Mouse (Mus musculus): Measurements from ENCODE around the gene Lpgat1.

Lpgat1 gene

DNA sequence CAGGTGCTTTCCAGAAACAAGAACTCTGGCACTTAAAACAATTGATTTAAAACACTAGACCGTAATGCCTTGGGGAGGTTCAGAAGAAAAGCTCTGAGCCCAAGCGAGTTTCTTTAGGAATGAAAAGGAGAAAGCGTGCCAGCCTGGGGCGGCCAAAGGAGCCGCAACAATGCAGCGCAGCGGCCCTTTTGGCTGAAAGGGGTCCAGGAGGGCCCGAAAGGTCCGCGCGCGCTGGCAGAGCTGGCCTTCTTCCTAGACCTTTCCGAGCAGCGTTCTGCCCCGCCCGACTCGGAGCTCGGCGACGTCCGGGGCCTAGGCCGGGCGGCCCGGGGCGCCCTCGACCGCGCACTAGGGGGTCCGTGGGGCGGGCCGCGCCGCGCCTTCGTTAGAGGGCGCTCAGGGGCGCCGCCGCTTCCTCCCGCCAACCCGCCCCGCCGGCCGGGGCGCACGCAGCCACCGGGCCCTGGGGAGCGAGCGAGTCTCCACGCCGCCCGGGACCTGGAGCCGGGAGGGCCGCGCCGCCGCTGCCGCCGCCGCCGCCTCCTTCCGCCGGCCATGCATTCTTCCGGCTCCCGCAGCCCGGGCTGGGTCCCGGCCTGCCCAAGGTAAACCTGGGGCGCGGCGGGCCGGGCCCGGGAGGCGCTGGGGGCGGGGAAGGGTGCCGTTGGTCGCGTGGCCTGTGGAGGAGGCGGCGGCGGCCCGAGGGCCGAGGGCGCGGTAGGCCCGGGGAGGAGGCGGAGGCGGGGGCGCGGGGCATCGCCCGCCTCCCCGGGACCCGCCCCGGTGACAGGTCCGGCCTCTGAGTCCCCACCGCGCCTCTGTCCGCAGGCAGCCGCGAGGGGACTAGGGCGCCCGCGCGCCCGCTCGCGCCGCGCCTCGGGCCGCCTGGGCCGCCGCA lies at the start of gene Lpgat1:
TSS of gene Lpgat1 (plus strand) at position 234 of the 898 bp plus-strand sequence.
- peak; percentile 73 to 79 for DNase-seq

DNA sequence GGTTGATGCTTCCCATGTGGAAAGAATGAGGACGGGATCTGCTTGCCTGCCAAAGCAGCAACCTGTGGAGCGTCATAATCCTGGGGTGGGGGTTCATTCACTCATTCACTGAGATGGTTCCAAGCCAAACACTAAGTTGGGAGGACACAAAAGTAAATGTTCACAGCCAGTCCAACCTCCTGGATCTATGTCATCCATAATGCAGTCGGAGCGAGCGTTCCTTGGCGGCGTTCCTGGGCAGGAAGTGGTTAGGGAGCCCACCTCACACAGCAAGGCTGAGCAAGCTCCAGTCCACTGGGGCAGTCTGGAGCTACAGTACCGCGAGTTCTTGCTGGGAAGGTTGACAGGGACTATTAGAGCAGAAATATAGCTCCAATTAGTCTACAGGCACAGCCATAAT lies 49.6 kb upstream of the Lpgat1 start:
- DNase-seq: no peak

DNA sequence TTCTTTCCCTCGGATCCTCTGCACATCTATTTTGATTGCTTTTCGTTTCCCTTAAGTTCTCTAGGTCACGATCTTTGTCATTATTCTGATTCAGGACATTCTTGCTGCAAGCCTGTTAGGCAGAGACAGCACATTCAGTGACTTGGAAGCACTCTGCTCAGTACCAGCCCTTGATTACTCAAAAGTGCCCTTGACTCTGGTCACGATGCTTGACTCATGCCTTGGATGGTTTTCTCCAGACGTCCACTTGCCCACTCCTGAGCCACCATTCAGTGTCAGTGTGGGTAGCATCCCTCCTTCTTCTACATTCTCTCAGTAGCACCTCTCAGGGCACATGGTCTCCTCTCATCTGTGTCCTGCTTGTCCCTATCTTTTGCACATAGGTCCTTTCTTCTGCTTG lies 43.6 kb upstream of the Lpgat1 start:
- no peak for DNase-seq

DNA sequence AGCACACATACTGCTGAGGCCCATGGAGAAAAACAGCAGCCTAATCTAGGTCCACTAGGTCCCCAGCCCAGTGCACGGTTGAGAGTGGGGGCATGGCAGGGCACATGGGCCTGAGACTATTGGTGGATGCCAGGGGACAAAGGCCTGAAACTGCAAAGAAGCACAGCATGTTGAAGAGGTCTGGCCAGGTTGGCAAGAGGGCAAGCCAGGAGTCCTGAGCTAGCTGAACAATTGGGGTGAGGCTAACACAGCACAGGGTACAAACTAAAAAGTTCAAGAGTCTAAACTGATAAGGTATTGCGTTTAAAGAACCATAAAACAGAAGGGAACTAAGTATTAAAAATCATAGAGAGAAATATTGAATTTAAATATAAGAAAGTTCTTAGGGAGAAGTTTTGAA lies 36.0 kb upstream of the Lpgat1 start:
- DNase-seq: no peak

DNA sequence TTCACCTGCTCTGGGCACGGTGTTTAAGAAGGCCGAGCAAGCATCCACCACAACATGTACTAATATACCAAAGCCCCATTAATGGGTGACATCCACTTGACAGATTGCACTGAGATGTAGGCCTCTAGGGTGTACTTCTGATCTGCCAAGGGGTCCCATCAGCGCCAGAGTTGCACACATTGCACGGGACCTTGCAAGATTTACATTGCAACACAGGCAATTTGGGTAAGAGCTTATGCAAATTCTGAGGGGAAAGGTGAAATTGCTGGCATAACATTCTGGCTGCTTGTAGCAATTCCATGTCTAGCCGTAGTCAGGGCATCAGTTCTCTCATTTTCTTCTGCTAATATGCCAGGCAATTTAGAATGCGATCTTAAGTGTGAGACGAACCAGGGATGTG lies 30.1 kb upstream of the Lpgat1 start:
- DNase-seq: no peak

DNA sequence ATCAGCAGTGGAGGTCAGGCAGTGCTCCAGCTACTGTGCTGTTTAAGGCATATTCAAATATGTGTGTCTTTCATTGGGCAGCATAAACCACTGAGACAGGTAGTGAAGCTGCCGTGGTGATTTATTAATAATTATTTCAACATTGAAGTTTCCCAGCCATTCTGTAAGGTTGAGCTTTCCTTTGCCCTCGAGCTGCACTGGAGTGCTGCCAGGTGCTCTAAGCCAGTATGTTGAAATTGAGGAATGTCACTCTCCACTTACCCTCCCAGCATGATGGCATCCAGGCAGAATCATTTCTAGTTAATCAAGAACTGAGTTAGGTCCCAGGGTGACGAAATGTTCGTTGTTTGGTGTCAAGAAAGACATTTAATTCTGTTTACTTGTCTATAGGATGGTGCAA lies 24.4 kb upstream of the Lpgat1 start:
- DNase-seq: no peak

DNA sequence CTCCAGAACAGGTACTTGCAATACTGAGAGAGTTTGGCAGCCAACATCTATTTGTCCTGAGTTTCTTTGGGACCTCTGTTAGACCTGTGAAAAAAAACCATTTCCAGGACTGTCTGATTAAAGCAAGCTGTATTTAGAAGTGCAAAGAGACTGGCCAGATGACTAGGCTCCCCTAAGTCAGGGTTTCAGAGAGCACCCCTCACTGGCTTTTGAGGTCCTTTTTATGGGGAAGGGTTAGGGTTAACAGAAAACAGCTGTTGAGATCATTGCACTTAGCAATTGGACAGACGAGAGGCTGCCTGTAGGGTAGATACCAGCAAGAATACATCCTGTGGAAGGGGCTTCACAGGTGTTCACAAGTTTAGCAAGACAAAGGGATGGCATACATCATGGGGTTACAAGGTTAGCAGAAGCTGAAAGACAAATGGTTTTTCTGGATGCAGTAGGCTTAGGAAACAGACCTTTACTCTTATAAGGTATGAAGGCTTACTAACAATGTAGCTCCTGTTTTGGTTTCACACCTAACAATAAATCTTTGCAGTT lies 19.3 kb upstream of the Lpgat1 start:
- DNase-seq: no peak

DNA sequence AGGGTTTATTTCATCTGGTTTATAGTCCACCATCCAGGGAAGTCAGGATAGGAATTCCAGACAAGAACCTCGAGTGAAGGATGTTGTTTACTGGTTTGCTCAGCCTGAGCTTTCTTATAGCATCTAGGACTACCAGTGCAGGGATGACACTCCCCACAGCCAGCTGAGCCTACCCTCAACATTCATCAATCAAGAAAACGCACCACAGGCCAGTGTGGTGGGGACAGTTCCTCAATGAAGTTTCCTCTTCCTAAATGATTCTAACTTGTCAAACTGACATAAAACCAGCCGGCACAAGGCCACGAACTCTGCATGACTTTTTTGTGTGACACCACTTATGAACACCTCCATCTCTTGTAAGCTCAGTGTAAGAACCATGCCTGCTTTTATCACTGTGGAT lies 13.1 kb upstream of the Lpgat1 start:
- no peak for DNase-seq

DNA sequence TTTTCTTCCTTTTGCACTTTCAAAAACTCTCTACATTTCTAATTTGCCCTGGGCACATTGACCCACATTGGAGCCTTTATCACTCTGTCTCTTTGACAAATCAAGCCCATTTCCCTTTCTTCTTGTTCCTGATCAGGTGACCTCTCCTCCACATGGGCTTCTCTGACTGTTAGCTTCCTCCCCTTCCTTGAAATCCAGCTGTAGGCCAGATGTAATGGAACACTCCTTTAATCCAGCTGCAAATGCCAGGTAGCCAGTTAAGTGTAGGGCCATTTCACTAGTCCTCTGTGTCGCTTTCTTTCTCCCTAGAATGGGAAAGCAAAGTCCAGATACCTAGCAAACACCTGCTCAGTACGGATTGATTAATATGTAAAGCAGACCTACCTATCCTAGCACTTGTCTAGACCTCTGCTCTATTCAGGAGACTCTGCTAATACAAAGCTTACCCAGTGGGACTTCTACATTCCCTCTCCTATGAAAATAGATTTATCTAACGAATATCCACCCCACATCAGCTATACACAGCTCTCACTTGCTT lies 11.0 kb upstream of the Lpgat1 start:
- DNase-seq: no peak

DNA sequence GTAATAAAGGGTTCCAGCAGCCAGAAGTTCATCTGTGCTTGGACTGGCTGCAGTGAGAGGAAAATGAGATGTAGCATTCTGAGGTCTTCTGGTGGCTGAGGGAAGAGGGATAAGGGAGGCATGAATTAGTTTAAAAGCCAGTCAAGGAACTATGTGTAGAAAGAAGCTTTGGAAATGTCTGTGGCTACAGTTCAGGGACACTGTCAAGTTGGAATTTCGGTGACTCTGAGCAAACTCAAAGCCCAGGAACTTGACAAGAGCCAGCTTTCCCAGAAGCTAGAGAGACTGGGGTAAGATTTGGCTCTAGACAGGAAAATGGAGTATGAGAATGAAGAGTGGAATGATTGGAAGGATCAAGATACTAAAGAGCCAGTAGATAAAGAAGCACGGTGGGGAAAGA lies 7.8 kb upstream of the Lpgat1 start:
- no peak for DNase-seq

DNA sequence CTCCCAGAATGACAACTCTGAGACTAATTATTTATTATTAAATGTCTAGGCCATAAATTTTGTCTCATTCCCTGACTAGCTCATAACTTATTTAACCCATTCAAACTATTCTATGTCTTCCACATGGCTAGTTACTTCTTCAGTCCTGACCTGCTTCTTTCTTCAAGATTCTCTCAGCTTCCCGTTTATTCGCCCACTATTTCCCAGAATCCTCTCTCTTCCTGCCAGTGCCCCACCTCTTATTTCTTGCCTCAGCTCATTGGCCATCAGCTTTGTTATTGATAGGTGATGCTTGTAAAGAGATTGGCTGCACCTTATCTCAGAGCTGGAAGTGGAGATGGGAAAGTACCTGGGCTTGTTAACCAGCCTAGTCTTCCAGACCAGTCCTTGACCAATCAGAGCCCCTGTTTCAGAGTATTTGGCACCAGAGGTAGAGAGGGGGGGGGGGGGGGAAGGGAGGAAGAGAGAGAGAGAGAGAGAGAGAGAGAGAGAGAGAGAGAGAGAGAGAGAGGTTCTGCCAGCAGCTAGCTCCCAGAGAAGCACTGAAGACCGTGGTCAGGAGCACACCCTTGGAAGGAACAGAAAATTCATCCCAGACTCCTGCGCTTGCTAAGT lies 5.3 kb upstream of the Lpgat1 start:
- DNase-seq: no peak

DNA sequence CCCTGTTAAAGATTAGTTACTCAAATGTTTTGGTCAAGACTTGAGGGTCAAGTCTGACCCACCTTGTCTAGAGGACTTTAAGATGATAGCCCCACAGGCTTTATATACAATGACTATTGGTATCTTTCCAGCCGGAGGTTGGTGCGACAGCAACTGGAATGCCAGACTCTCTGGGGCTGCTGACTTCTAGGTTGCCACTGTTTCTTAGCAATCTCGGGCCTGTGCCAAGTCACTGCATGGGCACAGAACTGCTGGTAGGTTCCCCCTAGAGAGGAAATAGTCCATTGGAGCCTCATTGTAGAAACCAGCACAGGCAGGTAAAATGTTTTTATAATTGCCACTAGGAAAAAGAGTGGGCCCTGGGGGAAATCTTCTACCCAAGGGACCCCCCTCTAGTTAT lies 3.8 kb upstream of the Lpgat1 start:
- no peak for DNase-seq

DNA sequence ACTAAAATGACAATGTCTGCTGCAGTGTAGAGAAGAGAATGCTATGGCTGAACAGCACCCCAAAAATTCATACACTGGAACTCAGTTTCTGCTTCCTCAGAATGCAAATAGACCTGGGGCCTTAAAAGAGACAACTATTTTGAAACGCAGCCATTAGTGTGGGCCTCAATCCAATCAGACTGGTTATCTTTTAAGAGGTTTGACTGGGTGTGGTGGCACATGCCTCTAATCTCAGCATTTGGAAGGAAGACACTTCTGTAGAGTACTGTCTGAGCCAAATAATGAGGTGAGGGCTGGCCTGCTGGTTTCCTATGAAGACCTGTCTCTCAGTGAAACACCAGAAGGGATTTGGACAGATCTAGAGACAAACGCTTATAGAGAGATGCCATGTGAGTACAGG lies 2.5 kb upstream of the Lpgat1 start:
- peak in 1 of 2 experiments; percentile 16 for DNase-seq

DNA sequence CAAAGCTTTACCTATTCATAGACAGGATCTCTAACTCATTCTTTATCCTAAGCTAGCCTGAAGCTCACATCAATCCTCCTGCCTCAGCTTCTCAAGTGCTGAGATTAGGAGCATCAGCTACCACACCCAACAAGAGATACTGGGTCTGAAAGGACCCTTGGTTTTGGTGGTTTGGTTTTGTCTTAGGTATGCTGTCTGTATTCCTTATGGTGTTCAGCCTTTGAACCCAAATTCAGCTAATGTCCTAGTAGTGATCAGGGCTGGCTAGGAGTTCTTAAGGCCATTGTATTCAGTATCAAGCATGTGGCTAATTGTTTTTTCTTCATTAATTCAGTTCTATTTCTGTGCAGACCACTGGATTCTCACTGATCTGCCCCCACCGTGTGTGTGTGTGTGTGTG lies 493 bp upstream of the Lpgat1 start:
- peak in 1 of 2 experiments; percentile 34 for DNase-seq

DNA sequence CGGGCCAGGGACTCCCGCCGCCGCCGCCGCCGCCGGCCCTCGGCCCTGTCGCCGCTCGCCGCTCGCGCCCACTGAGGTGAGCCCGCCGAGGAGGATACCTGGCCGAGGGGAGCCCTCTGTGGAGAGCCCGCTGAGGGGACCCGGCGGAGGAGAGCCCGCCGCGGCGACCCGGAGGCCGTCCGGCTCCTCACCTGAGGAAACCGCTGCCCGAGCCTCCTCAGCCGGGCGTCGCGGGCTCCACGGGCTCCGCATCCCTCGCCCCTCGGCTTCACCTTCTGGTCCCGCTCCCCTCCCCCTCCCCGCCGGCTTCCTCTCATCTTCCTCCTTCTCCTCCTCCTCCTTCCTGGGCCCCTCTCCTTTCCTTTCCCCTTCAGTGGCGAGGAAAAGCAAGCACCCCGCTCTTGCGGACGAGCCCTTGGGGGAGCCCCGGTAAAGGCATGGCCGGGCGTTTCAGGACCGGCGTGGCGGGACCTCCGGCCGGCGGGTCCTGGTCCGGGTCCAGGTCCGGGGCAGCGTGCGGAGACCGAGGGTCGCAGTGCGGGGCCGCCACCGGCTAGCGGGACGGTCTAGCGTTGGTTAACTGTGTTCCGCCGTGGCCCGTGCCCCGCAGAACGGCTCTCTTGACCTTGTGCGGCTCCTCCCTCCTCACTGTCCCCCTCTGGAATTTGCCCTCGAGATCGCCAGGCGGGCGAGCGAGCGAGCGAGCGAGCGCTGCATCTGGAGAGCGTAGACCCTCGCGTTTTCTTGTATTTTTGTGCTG lies 1.1 kb downstream of the Lpgat1 start:
- DNase-seq: peak; percentile 47 to 56

DNA sequence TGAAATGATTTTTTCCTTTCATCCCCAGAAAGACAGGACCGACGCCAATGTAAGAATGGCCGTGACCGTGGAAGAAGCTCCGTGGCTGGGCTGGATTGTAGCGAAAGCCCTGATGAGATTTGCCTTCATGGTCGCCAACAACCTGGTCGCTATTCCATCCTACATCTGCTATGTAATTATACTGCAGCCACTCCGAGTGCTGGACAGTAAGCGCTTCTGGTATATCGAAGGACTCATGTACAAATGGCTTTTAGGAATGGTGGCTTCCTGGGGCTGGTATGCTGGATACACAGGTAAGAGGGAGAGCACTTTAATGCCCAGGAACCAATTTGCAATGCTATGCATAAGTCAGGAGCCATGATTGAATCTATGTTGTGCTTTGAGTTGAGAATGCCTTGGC lies 1.7 kb downstream of the Lpgat1 start:
- DNase-seq: no peak

DNA sequence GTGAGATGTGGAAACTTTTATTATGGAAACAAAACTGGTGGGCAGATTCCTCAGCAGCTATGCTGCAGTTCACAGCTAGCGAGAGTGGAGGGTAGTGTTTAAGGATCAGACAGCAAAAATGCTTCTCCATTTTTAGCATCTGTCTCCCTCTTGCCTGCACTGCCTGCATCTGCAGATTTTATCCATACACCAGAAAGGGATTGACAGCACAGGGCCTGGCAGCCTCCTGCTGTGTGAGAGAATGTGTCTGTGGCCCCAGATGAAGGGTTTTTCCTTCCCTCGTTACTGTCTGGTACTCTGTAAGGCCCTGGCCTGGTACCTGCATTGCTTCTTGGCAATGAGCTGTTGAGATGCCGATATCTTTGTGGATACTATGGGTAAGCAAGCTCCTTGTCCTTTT lies 2.8 kb downstream of the Lpgat1 start:
- no peak for DNase-seq

DNA sequence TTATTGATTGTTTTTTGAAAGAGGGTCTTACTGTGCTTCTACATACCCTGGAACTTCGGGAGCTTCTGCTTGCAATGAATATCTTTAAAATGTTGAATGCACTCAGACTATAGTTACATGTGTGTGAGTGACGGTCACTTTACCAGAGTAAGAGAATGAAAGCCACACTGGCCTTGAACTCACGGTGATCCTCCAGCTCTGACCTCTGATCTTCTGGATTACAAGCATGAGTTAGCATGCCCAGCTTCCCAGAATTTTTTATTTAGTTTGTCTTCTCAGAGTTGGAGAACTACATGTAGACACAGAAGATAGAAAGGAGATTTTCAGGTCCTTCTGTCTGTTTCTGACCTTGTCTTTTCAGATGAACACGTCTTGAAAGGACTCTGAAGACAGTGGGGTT lies 5.1 kb downstream of the Lpgat1 start:
- DNase-seq: no peak

DNA sequence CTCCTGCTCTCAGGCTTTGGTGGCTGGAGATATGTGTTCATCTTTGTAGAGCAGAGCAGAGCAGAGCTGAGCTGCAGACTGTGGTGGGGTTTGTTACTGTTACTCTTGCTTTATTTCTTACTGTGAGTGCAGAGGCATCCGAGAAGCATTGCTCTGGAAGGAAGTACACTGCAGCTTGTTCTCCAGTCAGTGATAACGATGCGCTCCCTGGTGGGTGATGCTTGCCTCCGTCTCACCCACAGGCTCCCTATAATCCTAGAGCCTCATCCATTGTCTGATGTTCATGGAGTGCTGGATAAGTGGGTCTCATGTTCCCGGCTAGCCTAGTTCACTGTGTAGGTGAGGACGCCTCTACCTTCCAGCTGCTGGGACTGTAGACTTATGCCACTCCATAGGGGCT lies 6.0 kb downstream of the Lpgat1 start:
- no peak for DNase-seq

DNA sequence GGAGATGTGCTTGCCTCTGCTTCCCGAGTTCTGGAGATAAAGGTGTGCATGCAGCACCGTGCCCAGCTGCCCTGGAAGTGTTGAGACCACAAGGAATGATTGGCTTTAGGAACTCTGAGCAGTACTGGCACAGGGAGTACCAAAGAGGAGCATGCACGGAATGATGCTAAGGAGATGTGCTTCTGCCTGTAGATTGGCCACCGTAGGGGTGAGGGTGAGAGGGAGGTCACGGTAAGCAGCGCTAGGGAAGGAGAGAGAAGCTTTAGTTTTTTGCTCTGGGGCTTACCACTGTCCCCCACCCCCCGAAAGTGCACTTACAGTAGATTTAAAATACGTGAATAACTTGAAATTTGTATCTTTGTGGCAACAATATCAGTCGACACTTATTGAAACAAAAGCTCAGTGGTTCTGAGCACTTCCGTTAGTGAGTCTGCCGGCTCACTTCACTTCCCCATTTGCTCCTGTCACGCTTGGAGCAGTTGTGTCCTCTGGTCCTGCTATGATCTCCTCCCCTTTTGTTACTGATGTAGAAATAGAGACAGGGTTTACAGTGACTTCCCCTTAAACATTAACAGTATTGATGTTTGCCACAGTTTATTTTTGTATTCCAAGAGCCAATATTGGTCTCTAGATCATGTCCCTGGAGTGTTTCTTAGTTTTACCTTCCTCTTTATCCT lies 6.9 kb downstream of the Lpgat1 start:
- DNase-seq: peak; percentile 62 to 67

DNA sequence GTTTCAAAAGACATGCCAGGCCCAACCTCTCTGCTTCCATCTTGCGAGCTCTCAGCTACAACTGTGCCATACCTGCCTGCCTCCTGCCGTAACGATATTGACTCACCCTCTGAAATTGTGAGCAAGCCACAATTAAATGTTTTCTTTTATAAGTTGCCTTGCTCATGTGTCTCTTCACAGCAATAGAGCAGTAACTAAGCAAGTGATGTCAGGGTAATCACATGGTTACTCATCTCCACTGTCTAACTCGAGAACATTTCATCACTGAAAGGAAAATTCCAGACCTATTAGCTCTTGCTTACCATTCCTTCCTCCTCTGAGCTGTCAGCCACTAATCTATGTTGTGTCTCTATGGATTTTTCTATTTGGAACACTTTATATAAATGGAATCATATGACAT lies 15.0 kb downstream of the Lpgat1 start:
- DNase-seq: no peak

DNA sequence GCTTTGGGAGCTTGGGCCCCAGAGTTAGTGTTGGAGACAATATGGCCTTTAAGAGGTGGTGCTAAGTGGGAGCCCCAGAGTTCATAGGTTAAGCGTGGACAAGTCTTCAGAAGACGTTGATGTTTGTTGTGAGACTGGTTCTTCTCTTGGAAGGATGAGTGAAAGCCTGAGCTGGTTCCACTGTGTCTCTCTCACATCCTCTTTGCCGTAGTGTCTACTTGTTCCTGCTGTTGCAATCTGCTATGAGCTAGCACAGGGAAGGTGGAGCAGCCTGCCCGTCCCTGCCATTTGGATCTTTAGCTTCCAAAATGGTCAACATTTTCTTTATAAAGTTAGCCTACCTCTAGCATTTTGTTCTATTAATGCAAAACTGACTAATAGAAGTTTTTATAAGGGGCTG lies 16.2 kb downstream of the Lpgat1 start:
- no peak for DNase-seq

DNA sequence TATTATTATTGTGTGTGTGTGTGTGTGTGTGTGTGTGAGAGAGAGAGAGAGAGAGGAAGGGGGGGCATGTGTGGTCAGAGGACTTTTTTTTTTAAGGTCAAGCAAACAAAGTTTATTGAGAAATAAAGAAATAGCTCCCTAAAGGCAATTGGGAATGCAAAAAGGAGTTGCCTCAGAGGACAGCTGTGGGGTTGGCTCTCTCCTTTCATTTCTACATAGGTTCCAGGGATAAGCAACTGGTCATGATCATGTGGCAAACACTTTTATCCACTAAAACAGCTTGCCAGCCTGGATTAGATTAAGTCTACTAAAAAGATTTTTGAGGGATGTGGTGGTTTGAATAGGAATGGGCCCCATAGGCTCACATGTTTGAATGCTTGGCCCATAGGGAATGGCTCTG lies 18.8 kb downstream of the Lpgat1 start:
- DNase-seq: no peak
